Mouse (Mus musculus): ENCODE measurements around the gene Plppr3. TPM values are rescaled to one million over a fixed set of nuclear protein-coding genes. Genes with fewer than 3 reads are reported as not detected.
"Not testable (repeated sequence)": the region's sequence is repeated elsewhere in the genome, so short reads cannot be mapped to it uniquely, and the experiment has no call there.

Gene Plppr3
- polyA plus RNA-seq, 1 experiment from 2014 or later = 32.9 TPM

DNA sequence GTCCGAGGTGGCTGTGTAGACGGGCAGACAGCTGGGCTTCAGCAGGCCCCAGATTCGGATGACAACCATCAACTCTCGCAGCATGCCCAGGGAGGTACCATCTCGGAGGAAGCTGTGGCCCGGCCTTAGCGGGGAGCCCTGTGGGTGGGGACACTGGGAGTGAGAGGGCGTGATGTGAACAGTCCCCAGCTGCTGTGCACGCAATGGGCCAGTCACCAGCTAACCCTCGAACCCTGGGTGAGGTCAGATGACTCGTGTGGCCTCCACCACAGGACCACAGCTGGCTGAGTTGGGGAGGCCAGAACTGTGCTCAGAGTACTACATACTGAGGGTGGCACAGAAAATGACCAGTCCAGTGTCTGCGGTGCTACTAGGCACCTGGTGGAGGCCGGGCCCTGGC lies 22.4 kb upstream of the Plppr3 start:
- Histone ChIP-seq H3K36me3 (peaks cover 38% of the 10 kb centered on the region), H3K4me1 (0 out of 2 replicates have a peak, but pooled peaks cover 8% of the 10 kb centered on the region), H3K27me3 (replicated peaks) (no peaks in the 10 kb centered on the region), H3K27ac (no peak overlapping the region), H3K9me3 (no peaks in the 10 kb centered on the region), H3K9ac (no peak overlapping the region), H3K4me3 (replicated peaks) (no peak overlapping the region), H3K4me2 (no peak overlapping the region)
- WGBS = 84% methylated on average over 13 of the region's 13 CpGs
- ATAC-seq (ENCODE audit: insufficient read depth, low FRiP score, low read depth) = no peak

GRCm38 (mm10) chr10:79896306-79896705 lies 21.9 kb upstream of the Plppr3 start:
- Histone ChIP-seq H3K4me1 (0 out of 2 replicates have a peak, but pooled peaks cover 8% of the 10 kb centered on the region), H3K27ac (no peak overlapping the region), H3K9me3 (no peaks in the 10 kb centered on the region), H3K36me3 (peaks cover 34% of the 10 kb centered on the region; the same call in 1 of the 2 replicates), H3K4me3 (replicated peaks) (no peak overlapping the region), H3K9ac (no peak overlapping the region), H3K4me2 (no peak overlapping the region), H3K27me3 (replicated peaks) (no peaks in the 10 kb centered on the region)
- 88% methylated on average over 16 of the region's 16 CpGs for WGBS
- no peak for ATAC-seq (ENCODE audit: insufficient read depth, low FRiP score, low read depth)

DNA sequence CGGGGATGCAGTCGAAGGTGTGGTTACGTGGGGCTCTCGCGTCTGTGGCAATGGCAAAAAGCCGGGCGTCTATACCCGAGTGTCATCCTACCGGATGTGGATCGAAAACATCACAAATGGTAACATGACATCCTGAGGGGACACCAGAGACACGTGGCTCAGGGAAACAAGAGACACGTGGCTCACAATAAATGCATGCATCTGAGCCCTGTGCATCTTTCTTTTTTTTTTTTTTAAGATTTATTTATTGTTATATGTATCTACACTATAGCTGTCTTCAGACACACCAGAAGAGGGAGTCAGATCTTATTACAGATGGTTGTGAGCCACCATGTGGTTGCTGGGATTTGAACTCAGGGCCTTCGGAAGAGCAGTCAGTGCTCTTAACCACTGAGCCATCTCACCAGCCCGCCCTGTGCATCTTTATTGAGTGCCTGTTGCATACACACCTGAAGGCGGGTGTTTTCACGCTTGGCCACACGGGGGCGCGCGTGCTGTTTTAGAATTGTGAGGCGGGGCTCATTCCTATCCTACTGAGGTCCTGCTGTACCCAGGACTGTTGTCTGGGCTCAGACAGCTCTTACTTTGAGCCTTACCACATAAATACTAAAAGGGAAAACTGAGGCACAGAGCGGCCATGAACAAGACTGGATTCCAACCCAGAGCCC lies 18.2 kb upstream of the Plppr3 start:
- not testable (repeated sequence) for H3K27ac ChIP-seq; H3K4me3 ChIP-seq (replicated peaks); H3K4me2 ChIP-seq; H3K27me3 ChIP-seq (replicated peaks); H3K4me1 ChIP-seq; H3K9ac ChIP-seq; H3K9me3 ChIP-seq; ATAC-seq (ENCODE audit: insufficient read depth, low FRiP score, low read depth)
- H3K36me3 ChIP-seq = 0 out of 2 replicates have a peak, but pooled peaks cover 19% of the 10 kb centered on the region
- WGBS = 42% methylated on average over 22 of the region's 22 CpGs

- ATAC-seq (ENCODE audit: insufficient read depth, low FRiP score, low read depth) = no peak
- no peaks in the 10 kb centered on the region for H3K4me1 ChIP-seq
- no peak within 1 kb of the TSS for H3K4me2 ChIP-seq
These were observed 16.2 kb upstream of the Plppr3 start, which contains the start of gene Cfd for GRCm38 (mm10) chr10:79890670-79891069. Gene Cfd, plus strand, starts transcription at chr10:79890853.

DNA sequence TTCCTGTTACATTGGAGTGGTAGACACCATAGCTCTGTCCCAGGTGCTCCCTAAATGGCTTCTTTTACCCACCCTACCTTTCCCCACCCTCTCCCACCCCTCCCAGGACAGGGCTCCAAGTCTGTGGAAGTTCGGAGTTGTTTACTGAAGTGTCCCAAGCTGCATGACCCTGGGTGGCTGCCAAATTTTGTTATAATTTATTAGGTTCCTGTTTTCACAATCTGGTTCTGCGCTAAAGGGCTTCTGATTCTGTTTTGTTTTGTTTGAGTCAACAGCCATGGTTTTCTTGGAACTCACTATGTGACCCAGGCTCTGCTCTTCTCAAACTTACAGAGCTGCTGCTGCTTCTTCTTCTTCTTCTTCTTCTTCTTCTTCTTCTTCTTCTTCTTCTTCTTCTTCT lies 15.0 kb upstream of the Plppr3 start:
- Histone ChIP-seq H3K4me2 (no peak overlapping the region), H3K36me3 (0 out of 2 replicates have a peak, but pooled peaks cover 4% of the 10 kb centered on the region), H3K9ac (no peak overlapping the region), H3K27me3 (replicated peaks) (0 out of 2 replicates have a peak, but pooled peaks cover 4% of the 10 kb centered on the region), H3K4me1 (no peaks in the 10 kb centered on the region), H3K27ac (no peak overlapping the region), H3K4me3 (replicated peaks) (no peak overlapping the region), H3K9me3 (no peaks in the 10 kb centered on the region)
- no peak for ATAC-seq (ENCODE audit: insufficient read depth, low FRiP score, low read depth)
- WGBS = 43% methylated on average over 2 of the region's 2 CpGs

More at GRCm38 (mm10) chr10:79890670-79891069, 16.2 kb upstream of the Plppr3 start, which contains the start of gene Cfd:
- Histone ChIP-seq H3K27ac (no peak within 1 kb of the TSS), H3K36me3 (0 out of 2 replicates have a peak, but pooled peaks cover 7% of the 10 kb centered on the region), H3K9ac (no peak within 1 kb of the TSS), H3K27me3 (replicated peaks) (0 out of 2 replicates have a peak, but pooled peaks cover 4% of the 10 kb centered on the region), H3K4me3 (replicated peaks) (no peak within 1 kb of the TSS), H3K9me3 (no peaks in the 10 kb centered on the region)
- 31% methylated on average over 5 of the region's 5 CpGs for WGBS

DNA sequence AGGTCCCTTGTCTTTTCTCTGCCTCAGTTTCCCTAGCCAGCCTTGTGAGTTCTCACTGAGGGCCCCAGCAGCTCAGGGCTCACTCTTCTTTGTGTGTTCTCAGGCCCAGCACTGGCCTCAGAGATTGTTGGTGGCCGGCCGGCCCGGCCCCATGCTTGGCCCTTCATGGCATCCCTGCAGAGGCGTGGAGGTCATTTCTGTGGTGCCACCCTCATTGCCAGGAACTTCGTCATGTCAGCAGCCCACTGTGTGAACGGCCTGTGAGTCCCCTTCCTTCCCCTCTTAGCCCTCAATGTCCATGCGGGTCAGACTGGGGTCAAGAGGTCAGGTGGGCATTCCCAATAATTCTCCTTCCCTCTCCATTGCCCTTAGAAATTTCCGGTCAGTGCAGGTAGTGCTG lies 12.2 kb upstream of the Plppr3 start:
- Histone ChIP-seq H3K4me3 (replicated peaks) (no peak overlapping the region), H3K9me3 (no peaks in the 10 kb centered on the region), H3K4me2 (no peak overlapping the region), H3K9ac (no peak overlapping the region), H3K27ac (no peak overlapping the region), H3K27me3 (replicated peaks) (0 out of 2 replicates have a peak, but pooled peaks cover 4% of the 10 kb centered on the region), H3K4me1 (peaks cover 14% of the 10 kb centered on the region), H3K36me3 (no peaks in the 10 kb centered on the region)
- no peak for ATAC-seq (ENCODE audit: insufficient read depth, low FRiP score, low read depth)
- 77% methylated on average over 8 of the region's 8 CpGs for whole genome bisulfite sequencing

- Histone ChIP-seq H3K4me1 (peaks cover 15% of the 10 kb centered on the region), H3K9ac (no peak within 1 kb of the TSS), H3K36me3 (no peaks in the 10 kb centered on the region), H3K4me2 (no peak within 1 kb of the TSS), H3K4me3 (replicated peaks) (no peak within 1 kb of the TSS), H3K27ac (no peak within 1 kb of the TSS), H3K9me3 (no peaks in the 10 kb centered on the region), H3K27me3 (replicated peaks) (0 out of 2 replicates have a peak, but pooled peaks cover 4% of the 10 kb centered on the region)
- ATAC-seq (ENCODE audit: insufficient read depth, low FRiP score, low read depth) = no peak
- 81% methylated on average over 6 of the region's 6 CpGs for WGBS
These were observed 11.6 kb upstream of the Plppr3 start, which contains the start of gene Elane for GRCm38 (mm10) chr10:79886054-79886453. Gene Elane, plus strand, starts transcription at chr10:79886247.

DNA sequence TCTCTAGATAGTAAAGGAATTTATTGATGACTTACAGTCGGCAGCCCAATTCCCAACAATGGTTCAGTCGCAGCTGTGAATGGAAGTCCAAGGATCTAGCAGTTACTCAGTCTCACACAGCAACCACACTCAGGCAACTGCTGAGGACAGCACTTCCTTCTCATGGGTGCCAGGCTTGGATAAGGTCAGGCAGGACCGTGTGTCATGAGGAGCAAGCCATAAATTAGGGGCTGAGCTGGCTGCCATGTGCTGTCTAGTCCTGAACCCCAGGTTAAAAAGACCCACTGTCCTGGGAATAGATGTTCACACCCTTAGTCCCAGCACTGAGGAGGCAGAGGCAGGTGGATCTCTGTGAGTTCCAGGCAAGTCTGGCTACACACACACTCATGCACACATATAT lies 10.5 kb upstream of the Plppr3 start:
- not testable (repeated sequence) for H3K4me3 ChIP-seq (replicated peaks); ATAC-seq (ENCODE audit: insufficient read depth, low FRiP score, low read depth); H3K36me3 ChIP-seq; H3K27ac ChIP-seq; H3K4me2 ChIP-seq; H3K9me3 ChIP-seq; H3K27me3 ChIP-seq (replicated peaks); H3K9ac ChIP-seq
- peaks cover 25% of the 10 kb centered on the region for H3K4me1 ChIP-seq
- 67% methylated on average over 3 of the region's 3 CpGs for WGBS

GRCm38 (mm10) chr10:79884446-79884845 lies 10.0 kb upstream of the Plppr3 start:
- Histone ChIP-seq H3K4me1 (peaks cover 27% of the 10 kb centered on the region), H3K36me3 (no peaks in the 10 kb centered on the region), H3K4me2 (no peak overlapping the region), H3K27me3 (replicated peaks) (no peaks in the 10 kb centered on the region), H3K9ac (no peak overlapping the region), H3K27ac (no peak overlapping the region), H3K4me3 (replicated peaks) (no peak overlapping the region), H3K9me3 (no peaks in the 10 kb centered on the region)
- WGBS = 59% methylated on average over 4 of the region's 4 CpGs
- no peak for ATAC-seq (ENCODE audit: insufficient read depth, low FRiP score, low read depth)

DNA sequence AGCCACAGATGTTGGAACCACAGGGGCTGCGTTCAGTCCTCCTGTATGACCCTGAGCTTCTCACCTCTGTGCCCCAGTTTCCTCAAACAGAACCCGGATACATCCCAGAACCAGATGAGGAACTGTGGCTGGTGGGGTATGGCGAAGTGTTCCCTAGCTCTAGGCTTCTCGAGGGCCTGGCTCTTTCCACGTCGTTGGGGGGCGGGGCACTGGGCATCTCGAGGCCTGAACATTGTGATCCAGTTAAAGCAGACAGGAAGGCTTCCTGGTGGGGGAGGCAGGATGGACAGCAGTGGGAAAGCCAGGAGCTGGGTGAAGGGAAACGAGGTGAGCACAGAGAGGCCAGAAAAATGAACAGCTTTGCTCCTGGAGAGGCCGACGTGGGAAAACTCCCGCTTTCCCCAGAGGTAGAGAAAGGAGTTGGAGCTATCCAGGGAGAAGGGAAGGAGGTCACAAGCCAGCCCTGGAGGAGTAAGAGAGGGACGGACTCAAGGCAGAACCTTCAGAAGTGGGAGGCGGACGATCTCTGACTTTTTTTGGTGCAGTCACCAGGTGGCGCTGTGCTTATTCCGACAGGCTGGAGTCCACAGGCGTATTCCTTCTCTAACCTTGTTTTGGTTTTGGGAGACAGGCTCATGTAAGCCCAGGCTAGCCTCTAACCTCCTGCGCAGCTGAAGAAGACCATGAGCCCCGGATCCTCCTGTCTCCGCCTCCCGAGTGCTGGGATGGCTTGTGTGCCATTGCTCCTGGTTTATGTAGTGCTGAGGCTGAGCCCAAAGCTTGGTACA lies 9.1 kb upstream of the Plppr3 start:
- no peak overlapping the region for H3K9ac ChIP-seq
- no peaks in the 10 kb centered on the region for H3K9me3 ChIP-seq
- 18% methylated on average over 22 of the region's 22 CpGs for WGBS
- H3K4me1 ChIP-seq = peaks cover 27% of the 10 kb centered on the region
- H3K4me3 ChIP-seq (replicated peaks) = no peak overlapping the region
- H3K4me2 ChIP-seq = no peak overlapping the region
- no peak overlapping the region for H3K27ac ChIP-seq
- ATAC-seq (ENCODE audit: insufficient read depth, low FRiP score, low read depth) = no peak
- no peaks in the 10 kb centered on the region for H3K27me3 ChIP-seq (replicated peaks)
- no peaks in the 10 kb centered on the region for H3K36me3 ChIP-seq

DNA sequence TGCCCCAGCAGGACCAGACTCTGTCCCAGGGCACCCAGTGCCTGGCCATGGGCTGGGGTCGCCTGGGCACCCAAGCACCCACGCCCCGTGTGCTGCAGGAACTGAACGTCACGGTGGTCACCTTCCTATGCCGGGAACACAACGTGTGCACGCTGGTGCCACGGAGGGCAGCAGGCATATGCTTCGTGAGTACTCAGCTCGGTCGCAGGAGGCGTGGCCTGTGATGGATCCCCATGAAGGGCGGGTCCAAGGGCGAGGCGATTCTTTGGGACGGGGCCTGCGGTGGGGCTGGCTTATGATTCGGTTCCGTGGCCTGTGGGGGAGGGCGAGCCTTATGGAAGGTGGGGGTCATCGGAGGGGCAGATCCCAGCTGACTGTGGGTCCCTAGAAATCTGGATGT lies 7.5 kb upstream of the Plppr3 start:
- no peaks in the 10 kb centered on the region for H3K36me3 ChIP-seq
- peak overlapping the region; percentile 49 for H3K4me2 ChIP-seq
- no peaks in the 10 kb centered on the region for H3K9me3 ChIP-seq
- no peak overlapping the region for H3K27ac ChIP-seq
- no peak overlapping the region for H3K9ac ChIP-seq
- 0 out of 2 replicates have a peak, but pooled peaks have one; percentile 27 for ATAC-seq (ENCODE audit: insufficient read depth, low FRiP score, low read depth)
- H3K27me3 ChIP-seq (replicated peaks) = no peaks in the 10 kb centered on the region
- H3K4me3 ChIP-seq (replicated peaks) = peak overlapping the region; percentile 12
- H3K4me1 ChIP-seq = peaks cover 35% of the 10 kb centered on the region
- 8% methylated on average over 22 of the region's 22 CpGs for WGBS

DNA sequence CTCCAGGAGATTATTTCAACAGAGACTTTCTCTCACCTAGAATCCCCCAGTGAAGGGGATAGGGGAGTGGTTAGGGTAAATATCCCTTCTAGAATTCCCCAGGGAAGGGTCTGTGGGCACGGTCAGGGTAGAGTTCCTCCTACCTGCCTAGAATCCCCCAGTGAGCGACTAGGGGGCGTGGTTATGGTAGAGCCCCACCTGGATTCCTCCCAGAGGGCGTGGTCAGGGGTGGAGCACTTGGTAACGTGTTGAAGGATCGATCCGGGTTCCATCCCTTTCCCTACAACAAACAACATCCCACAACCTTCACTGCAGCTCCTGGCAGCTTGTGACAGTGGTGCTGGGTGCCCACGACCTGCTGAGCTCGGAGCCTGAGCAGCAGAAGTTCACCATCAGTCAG lies 6.3 kb upstream of the Plppr3 start:
- Histone ChIP-seq H3K9me3 (no peaks in the 10 kb centered on the region), H3K4me1 (peaks cover 36% of the 10 kb centered on the region), H3K4me3 (replicated peaks) (no peak overlapping the region), H3K27me3 (replicated peaks) (no peaks in the 10 kb centered on the region), H3K4me2 (peak overlapping the region; percentile 37), H3K27ac (no peak overlapping the region), H3K36me3 (no peaks in the 10 kb centered on the region), H3K9ac (no peak overlapping the region)
- no peak for ATAC-seq (ENCODE audit: insufficient read depth, low FRiP score, low read depth)
- 14% methylated on average over 9 of the region's 9 CpGs for WGBS
